Mouse (Mus musculus): ENCODE measurements around the gene Bglap3. TPM values are rescaled to one million over a fixed set of nuclear protein-coding genes. Genes with fewer than 3 reads are reported as not detected.

Gene Bglap3
- 0.17 and 0.18 TPM in 2 replicates for polyA plus RNA-seq (2012; rRNA removed)

GRCm38 (mm10) chr3:88372643-88373042 lies at the start of gene Bglap3:
Bglap3 (minus strand) TSS chr3:88372743.

GRCm38 (mm10) chr3:88409741-88410644 lies 37.5 kb upstream of the Bglap3 start, which contains the start of gene Pmf1:
Pmf1 (minus strand) TSS chr3:88410331.

GRCm38 (mm10) chr3:88384364-88384763 lies 11.8 kb upstream of the Bglap3 start, which contains the start of gene Bglap:
Bglap (minus strand) TSS chr3:88384464.

GRCm38 (mm10) chr3:88378599-88378998 lies 6.1 kb upstream of the Bglap3 start, which contains the start of gene Bglap2:
Bglap2 (minus strand) TSS chr3:88378699.

GRCm38 (mm10) chr3:88364337-88364736 lies 8.2 kb downstream of the Bglap3 start, which contains the start of gene Paqr6:
Paqr6 (plus strand) TSS chr3:88364584.

DNA sequence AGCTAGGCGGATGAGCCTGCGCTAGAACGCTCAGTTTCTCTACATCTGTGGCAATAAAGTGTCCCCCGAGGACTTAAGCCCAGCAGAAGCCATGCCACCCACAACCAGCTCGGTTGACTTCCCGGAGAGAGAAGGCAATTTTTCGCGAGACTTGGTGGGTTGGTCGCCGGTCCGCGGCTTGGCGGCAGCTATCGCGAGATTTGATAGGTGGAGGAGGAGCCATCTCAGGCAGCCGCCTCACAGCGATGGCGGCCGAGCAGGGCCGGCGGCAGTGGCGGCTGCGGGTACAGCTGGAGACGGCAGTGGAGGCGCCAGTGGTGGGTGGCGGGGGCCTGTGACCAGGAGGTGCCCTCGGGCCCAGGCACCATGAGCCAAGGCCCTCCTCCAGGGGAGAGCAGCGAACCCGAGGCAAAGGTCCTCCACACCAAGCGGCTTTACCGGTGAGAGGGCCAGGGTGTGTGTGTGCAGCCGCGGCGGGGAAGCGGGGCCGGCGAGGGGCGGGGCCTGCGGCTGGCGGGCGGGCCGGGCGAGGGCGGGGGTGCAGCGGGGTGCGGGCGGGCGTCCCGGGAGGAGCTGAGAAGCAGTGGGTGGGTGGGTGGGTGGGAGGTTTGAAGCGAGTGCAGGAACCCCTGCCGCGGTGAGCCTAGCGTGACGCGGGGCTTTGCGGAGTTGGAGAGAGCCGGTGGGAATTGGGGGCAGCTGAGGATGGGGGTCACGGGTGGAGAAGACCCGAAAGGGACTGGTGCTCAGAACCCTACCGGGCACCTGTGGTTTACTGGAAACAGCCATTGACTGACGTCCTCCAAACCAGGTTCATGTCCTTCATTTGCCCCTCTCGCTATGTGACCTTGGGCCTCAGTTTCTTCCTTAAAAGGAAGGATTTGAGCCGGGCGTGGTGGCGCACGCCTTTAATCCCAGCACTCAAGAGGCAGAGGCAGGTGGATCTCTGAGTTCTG lies 36.2 kb downstream of the Bglap3 start, which contains the start of the genes Tmem79 and Smg5:
TSS of gene Tmem79 (minus strand) at position 91 of the 956 bp plus-strand sequence.
TSS of gene Smg5 (plus strand) at position 203 of the 956 bp plus-strand sequence.

GRCm38 (mm10) chr3:88324951-88325405 lies 47.6 kb downstream of the Bglap3 start, which contains the start of gene Glmp:
Glmp (plus strand) TSS chr3:88325023.

Other genes with a start within 250 kb of the Bglap3 start
- 46.1 and 48.3 TPM in 2 replicates for gene Mef2d, start 230.4 kb downstream of the Bglap3 start, polyA plus RNA-seq (2012; rRNA removed)
- 0.27 and 0.95 TPM in 2 replicates for gene Rhbg, start 118.0 kb downstream of the Bglap3 start, polyA plus RNA-seq (2012; rRNA removed)
- 0.09 and 0.23 TPM in 2 replicates for gene Gm38392, start 85.5 kb downstream of the Bglap3 start, polyA plus RNA-seq (2012; rRNA removed)
- 5.3 and 6.7 TPM in 2 replicates for gene Tsacc, start 75.7 kb downstream of the Bglap3 start, polyA plus RNA-seq (2012; rRNA removed)
- gene Cct3, start 75.6 kb downstream of the Bglap3 start, polyA plus RNA-seq (2012; rRNA removed) = 345 and 353 TPM in 2 replicates
- gene Glmp, start 47.7 kb downstream of the Bglap3 start, polyA plus RNA-seq (2012; rRNA removed) = 62.5 and 76.0 TPM in 2 replicates
- gene Tmem79, start 36.6 kb downstream of the Bglap3 start, polyA plus RNA-seq (2012; rRNA removed) = 1.3 and 2.0 TPM in 2 replicates
- gene Smg5, start 36.5 kb downstream of the Bglap3 start, polyA plus RNA-seq (2012; rRNA removed) = 111 and 121 TPM in 2 replicates
- 1.6 and 4.0 TPM in 2 replicates for gene Paqr6, start 8.2 kb downstream of the Bglap3 start, polyA plus RNA-seq (2012; rRNA removed)
- 0.81 TPM in 1 of 2 replicates, not detected in the other for gene Bglap2, start 6.0 kb upstream of the Bglap3 start, polyA plus RNA-seq (2012; rRNA removed)
- 0.55 and 1.6 TPM in 2 replicates for gene Bglap, start 11.7 kb upstream of the Bglap3 start, polyA plus RNA-seq (2012; rRNA removed)
- gene Pmf1, start 37.6 kb upstream of the Bglap3 start, polyA plus RNA-seq (2012; rRNA removed) = 56.6 and 58.5 TPM in 2 replicates
- 32.4 and 34.5 TPM in 2 replicates for gene Slc25a44, start 52.4 kb upstream of the Bglap3 start, polyA plus RNA-seq (2012; rRNA removed)
- 41.8 and 44.4 TPM in 2 replicates for gene Sema4a, start 88.4 kb upstream of the Bglap3 start, polyA plus RNA-seq (2012; rRNA removed)
- 27.8 and 62.3 TPM in 2 replicates for gene Lmna, start 137.2 kb upstream of the Bglap3 start, polyA plus RNA-seq (2012; rRNA removed)
- 81.4 and 92.2 TPM in 2 replicates for gene Mex3a, start 159.7 kb upstream of the Bglap3 start, polyA plus RNA-seq (2012; rRNA removed)
- 0.61 and 4.2 TPM in 2 replicates for gene Rab25, start 175.6 kb upstream of the Bglap3 start, polyA plus RNA-seq (2012; rRNA removed)
- 141 and 144 TPM in 2 replicates for gene Lamtor2, start 180.3 kb upstream of the Bglap3 start, polyA plus RNA-seq (2012; rRNA removed)
- 102 and 104 TPM in 2 replicates for gene Ubqln4, start 181.0 kb upstream of the Bglap3 start, polyA plus RNA-seq (2012; rRNA removed)
- gene Ssr2, start 203.1 kb upstream of the Bglap3 start, polyA plus RNA-seq (2012; rRNA removed) = 182 and 228 TPM in 2 replicates
- gene Arhgef2, start 233.2 kb upstream of the Bglap3 start, polyA plus RNA-seq (2012; rRNA removed) = 119 TPM in 2 replicates